Mouse (Mus musculus) cortical plate, adult 2 months (tissue): ENCODE results near the gene Gucy2c.

Source experiments
- CTCF ChIP-seq: fragments of 200-500 bp; IDR thresholded peaks from 2 replicates; pipeline ENCODE4 v1.5.1; 2011; ENCODE audit warnings: mild to moderate bottlenecking, control low read depth, low read length; ENCODE audit not compliant: insufficient read depth; ENCODE audit errors: extremely low read depth
- POLR2A ChIP-seq: fragments of 200-500 bp; IDR thresholded peaks from 2 replicates; pipeline ENCODE4 v1.6.1; 2011; ENCODE audit warnings: mild to moderate bottlenecking, low read length, control low read depth; ENCODE audit not compliant: insufficient read depth; ENCODE audit errors: extremely low read depth

DNA sequence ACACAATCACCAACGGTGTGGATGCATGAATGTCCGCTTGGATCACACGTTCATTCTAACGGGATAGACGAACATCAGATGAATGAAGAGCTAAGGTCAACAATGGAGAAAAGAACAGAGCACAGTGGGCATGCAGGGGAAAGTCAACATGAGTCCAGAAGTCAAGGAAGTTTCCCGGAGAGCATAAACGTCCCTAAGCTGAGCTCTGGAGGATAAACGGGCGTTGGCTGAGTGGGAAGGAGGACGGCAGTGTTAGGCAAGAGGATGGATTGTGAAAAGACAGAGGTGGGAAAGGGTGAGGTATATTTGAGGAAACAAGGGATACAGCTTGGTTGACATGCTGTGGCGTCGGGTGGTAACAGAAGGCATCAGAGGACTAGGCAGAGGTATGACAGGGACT lies 581 bp upstream of the Gucy2c start:
- TF ChIP-seq POLR2A (no peak), CTCF (no peak)
